Mouse (Mus musculus): ENCODE results near the gene Gm45623.

Gene Gm45623

GRCm38 (mm10) chr13:56751774-56752173 is 1.9 kb downstream of the Gm45623 start:
- no peak for DNase-seq

GRCm38 (mm10) chr13:56749377-56749776 is 4.2 kb downstream of the Gm45623 start:
- no peak for DNase-seq

GRCm38 (mm10) chr13:56747554-56747953 is 6.1 kb downstream of the Gm45623 start:
- DNase-seq, result no peak

DNA sequence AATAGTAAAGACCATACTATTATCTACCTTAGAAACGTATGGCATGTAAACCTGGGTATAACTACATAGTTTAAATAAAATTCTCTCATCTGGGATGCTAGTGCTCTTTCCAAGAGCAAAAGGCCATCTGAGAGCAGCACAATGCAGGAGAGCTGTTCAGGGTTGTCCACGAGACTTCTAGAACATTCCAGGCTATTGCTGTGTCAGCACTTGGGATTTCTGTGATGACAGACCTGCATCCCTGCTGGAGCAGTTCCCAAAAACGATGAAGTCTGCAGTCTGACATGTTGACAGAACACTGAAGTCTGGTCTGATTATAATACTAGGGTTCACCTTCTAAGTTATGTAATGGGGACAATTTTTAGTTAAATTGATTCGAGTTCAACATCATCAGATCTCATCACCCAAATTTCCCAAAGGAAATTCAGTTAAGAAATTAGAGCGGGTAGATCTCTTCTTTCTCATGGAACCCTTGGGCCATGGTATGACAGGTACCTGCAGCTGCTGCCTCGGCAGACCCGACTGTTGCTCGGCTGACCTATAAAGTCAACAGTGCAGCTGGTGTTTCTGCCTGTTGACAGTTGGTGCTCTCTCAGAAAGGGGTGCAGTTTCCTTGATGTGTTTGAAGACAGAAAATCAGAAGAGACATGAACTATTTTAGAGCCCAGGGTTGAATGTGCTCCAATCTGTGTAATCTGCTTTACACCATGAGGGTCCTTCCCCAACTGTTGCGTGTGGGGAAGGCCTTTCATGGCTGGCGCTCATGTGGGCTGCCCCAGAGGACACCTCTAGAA is 6.7 kb downstream of the Gm45623 start:
- no peak for DNase-seq

DNA sequence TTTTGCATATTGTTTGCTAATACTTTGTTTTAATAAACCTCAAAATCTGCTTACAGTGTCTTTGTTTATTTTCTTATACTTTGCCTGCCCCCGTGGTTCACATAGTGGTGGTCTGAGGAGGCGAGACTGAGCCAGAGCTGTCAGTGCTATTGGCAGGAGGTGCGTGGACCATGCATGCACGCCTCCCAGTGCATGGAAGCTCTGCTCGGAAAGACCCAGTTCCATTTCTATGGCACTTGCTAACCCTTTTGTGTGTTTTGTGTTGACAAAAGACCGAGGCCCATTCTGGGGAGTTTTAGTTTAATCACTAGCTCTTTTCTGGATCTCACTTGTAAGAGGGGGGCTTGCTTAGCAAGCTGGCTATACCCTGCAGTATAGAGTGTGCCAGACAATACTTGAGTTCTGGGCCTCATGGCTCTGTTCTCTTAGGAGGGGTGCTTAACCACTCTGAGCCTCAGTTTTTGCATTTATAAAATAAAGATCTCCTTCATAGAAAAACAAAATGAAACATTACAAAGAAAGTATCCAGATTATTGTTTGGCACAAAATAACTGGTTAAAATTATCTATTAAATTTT is 11.2 kb downstream of the Gm45623 start:
- DNase-seq, result no peak

- no peak for DNase-seq
These were observed 11.9 kb downstream of the Gm45623 start for GRCm38 (mm10) chr13:56741691-56742090.

GRCm38 (mm10) chr13:56740496-56740895 is 13.1 kb downstream of the Gm45623 start:
- no peak for DNase-seq

GRCm38 (mm10) chr13:56739556-56739955 is 14.1 kb downstream of the Gm45623 start:
- DNase-seq, result no peak

DNA sequence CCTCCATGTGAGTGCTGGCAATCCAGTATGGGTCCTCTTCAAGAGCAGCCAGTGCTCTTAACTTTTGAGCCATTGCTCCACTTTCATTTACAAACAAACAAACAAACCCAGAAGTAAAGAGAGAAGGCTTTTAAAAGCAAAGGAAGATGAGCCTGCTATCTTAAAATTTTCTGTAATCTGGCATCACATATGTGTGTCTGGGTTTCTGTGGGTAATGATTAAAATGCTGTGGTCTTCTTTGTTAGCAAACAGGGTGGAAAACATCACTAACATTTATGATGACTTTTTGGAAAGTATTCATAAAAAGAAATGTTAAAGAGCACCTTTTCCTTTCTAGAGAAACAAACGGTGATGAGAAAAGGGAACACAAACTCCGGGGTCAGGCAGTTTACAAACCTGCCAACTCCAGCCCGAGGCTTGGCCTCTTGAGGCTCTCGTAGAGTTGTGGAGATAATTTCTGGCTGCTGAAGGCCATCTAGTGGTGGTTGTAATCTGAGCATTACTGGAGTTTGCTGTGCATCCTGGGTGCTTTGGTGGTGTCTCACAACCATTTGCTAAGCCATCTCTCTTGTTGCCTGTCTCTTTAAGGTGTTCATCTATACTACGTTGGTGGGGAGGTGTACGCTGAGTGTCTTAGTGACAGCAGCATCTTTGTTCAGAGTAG is 18.3 kb downstream of the Gm45623 start:
- DNase-seq, result peak; percentile 13

- no peak for DNase-seq
These were observed 19.0 kb downstream of the Gm45623 start for GRCm38 (mm10) chr13:56734617-56735016.

DNA sequence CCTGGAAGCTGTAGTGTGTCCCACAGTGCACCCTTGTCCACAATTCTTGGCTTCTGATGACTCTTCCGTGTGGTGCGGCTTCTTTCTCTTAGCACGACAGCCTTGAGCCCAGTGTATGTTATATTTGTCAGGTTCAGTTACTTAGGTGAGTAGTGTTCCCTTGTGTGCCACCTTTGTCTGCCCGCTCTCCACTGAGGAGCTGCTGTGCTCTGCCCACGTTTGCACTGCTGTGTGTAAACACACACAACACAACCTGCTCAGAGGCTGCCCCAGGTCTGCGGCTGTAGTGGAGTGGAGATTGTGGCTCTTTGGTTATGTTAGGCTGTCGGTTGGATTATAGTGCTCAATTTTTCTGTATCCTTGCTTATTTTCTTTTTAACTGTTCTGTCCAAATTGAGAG is 24.6 kb downstream of the Gm45623 start:
- no peak for DNase-seq

GRCm38 (mm10) chr13:56726551-56726950 is 27.1 kb downstream of the Gm45623 start:
- no peak for DNase-seq

- no peak for DNase-seq
These were observed 41.4 kb downstream of the Gm45623 start for GRCm38 (mm10) chr13:56712221-56712620.

DNA sequence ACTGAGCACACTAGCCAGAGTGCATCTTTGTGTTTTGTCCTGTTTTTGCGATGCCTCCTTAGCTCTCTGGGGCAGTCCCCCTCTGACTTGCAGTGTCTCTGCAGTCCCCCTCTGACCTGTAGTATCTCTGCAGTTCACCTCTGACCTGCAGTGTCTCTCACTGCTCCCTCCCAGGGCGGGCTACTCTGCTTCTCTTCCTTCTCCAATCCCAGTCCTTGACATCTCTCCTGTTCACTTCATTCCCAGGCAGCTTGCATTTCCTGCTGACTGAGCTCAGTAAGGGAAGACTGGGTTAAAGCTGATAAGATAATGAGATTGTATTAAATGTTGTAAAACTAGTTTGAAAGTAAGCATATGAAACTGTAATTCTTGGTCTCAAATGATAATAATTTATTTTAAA is 43.0 kb downstream of the Gm45623 start:
- no peak for DNase-seq

GRCm38 (mm10) chr13:56707606-56708005 is 46.0 kb downstream of the Gm45623 start:
- no peak for DNase-seq

- DNase-seq, result no peak
These were observed 46.5 kb downstream of the Gm45623 start for GRCm38 (mm10) chr13:56707111-56707510.

DNA sequence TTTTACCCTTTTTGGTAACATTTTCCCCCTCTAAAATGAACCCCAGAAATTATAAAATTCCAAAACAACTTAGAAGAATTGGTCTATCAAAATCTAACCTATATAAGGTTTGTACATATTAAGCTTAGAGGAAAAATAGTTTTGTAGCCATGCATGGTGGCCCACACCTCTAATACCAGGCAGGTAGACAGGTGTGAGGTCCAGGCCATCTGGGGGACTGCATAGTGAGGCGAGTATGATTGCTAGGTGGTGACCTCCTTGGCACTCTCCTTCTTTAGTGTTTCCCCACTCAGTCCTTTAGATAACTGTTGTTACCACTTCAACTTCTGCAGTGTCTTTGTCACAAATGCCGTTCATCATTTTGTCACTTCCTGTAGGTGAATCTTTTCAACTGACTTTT is 49.0 kb downstream of the Gm45623 start:
- DNase-seq, result no peak

- no peak for DNase-seq
These were observed 49.7 kb downstream of the Gm45623 start for GRCm38 (mm10) chr13:56703871-56704321.

- DNase-seq, result peak; percentile 59
These were observed 50.3 kb downstream of the Gm45623 start for GRCm38 (mm10) chr13:56703222-56703870.

GRCm38 (mm10) chr13:56702469-56703221 is 51.0 kb downstream of the Gm45623 start, which contains the start of gene Smad5:
Smad5 (plus strand) TSS chr13:56703010.
- DNase-seq, result peak; percentile 86
